Mouse (Mus musculus) lung, embryonic 14.5 days (tissue): ENCODE data around the gene Atp1b4. TPM values are rescaled to one million over a fixed set of nuclear protein-coding genes. Genes with fewer than 3 reads are reported as not detected.

Source experiments
- ATAC-seq: fragments of 200-750 bp; cut with Nextera tagmentation; 2 replicates; pipeline ENCODE4 v1.8.0; 2017; ENCODE audit warnings: mild to moderate bottlenecking, moderate TSS enrichment, moderate library complexity; ENCODE audit not compliant: insufficient read depth
- DNase-seq: peaks from one replicate; pipeline ENCODE4 v3.0.0-alpha.2; 2015
- H3K27ac ChIP-seq: fragments of 300-500 bp; sonication (generic); 2 replicates; pipeline ENCODE4 v1.5.1; 2014; ENCODE audit warnings: low read depth, mild to moderate bottlenecking, moderate library complexity
- H3K27me3 ChIP-seq: fragments of 300-500 bp; sonication (generic); 2 replicates; pipeline ENCODE4 v1.6.1; 2014; ENCODE audit warnings: low read length, control low read depth; ENCODE audit not compliant: insufficient read depth
- H3K36me3 ChIP-seq: fragments of 300-500 bp; sonication (generic); 2 replicates; pipeline ENCODE4 v1.6.1; 2014; ENCODE audit warnings: control low read depth; ENCODE audit not compliant: insufficient read depth
- H3K4me1 ChIP-seq: fragments of 300-500 bp; sonication (generic); 2 replicates; pipeline ENCODE4 v1.6.1; 2014; ENCODE audit warnings: antibody characterized with exemption, control low read depth; ENCODE audit not compliant: insufficient read depth
- H3K4me2 ChIP-seq: fragments of 300-500 bp; sonication (generic); 2 replicates; pipeline ENCODE4 v1.6.1; 2014; ENCODE audit warnings: mild to moderate bottlenecking
- H3K4me3 ChIP-seq: fragments of 300-500 bp; sonication (generic); 2 replicates; pipeline ENCODE4 v1.5.1; 2014; ENCODE audit warnings: low read depth, low read length
- H3K9ac ChIP-seq: fragments of 300-500 bp; sonication (generic); 2 replicates; pipeline ENCODE4 v1.6.1; 2014
- H3K9me3 ChIP-seq: fragments of 300-500 bp; sonication (generic); 2 replicates; pipeline ENCODE4 v1.6.1; 2016; ENCODE audit warnings: low read depth, low read length, control low read depth
- CTCF ChIP-seq: IDR thresholded peaks from 2 replicates; pipeline ENCODE4 v1.5.1; 2016; ENCODE audit warnings: antibody characterized with exemption, low read depth
- WGBS: fragments of 180-500 bp; shearing (Covaris S2); extraction: QIAGEN DNeasy Blood & Tissue Kit; methylation state at CpG from one replicate; pipeline ENCODE4 v1.1.7; 2014; 5-methylcytosine and 5-hydroxymethylcytosine counted together
- polyA plus RNA-seq: library from polyadenylated mRNA; unstranded; fragments of >200 nt; fragmentation: Nextera tagmentation; extraction: Ambion mirVana; gene quantifications from 2 replicates; pipeline ENCODE4 v1.2.1, GENCODE M21; 2014

Gene Atp1b4
- not detected in 2 replicates for polyA plus RNA-seq

DNA sequence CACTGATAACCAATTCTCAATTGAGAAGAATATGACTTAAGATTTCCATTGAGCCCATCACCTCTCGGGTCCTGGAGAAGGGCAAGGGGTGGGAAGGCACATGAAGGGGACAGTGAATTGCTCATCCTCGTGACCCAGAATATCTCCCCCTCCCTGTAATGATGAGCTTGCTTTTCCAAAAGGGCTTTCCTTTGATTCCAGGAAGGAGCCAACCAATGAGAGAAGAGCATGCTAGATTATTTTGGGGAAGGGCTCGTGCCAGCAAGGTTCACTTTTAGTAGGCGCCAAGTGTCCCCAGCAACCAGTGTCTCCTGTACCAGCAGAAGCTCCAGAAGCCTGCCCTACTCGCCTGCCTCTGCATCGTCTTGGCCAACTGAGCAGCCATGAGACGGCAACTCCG, at the start of gene Atp1b4:
Atp1b4 (plus strand) TSS at position 301 of the 400 bp plus-strand sequence.
- H3K4me1 ChIP-seq: no peaks in the 10 kb centered on the region
- DNase-seq (no peak), ATAC-seq (no peak)
- WGBS: 82% methylated on average over 8 of the region's 8 CpGs
- H3K9ac ChIP-seq: no peak within 1 kb of the TSS
- H3K27ac ChIP-seq: no peak within 1 kb of the TSS
- no peak within 1 kb of the TSS for H3K4me3 ChIP-seq
- H3K4me2 ChIP-seq: no peak within 1 kb of the TSS
- no peaks in the 10 kb centered on the region for H3K9me3 ChIP-seq
- no peak for TF ChIP-seq CTCF
- H3K36me3 ChIP-seq: no peaks in the 10 kb centered on the region
- no peaks in the 10 kb centered on the region for H3K27me3 ChIP-seq

GRCm38 (mm10) chrX:38308597-38308996, 7.4 kb upstream of the Atp1b4 start:
- no peak for TF ChIP-seq CTCF
- DNase-seq: peak; percentile 2
- H3K36me3 ChIP-seq: no peaks in the 10 kb centered on the region
- WGBS: 57% methylated on average over 4 of the region's 4 CpGs
- no peak overlapping the region for H3K27ac ChIP-seq
- H3K9me3 ChIP-seq: no peaks in the 10 kb centered on the region
- no peak overlapping the region for H3K4me3 ChIP-seq
- H3K4me2 ChIP-seq: no peak overlapping the region
- H3K9ac ChIP-seq: no peak overlapping the region
- no peaks in the 10 kb centered on the region for H3K4me1 ChIP-seq
- H3K27me3 ChIP-seq: no peaks in the 10 kb centered on the region
- ATAC-seq: no peak

GRCm38 (mm10) chrX:38311054-38311453, 4.9 kb upstream of the Atp1b4 start:
- no peak overlapping the region for H3K27ac ChIP-seq
- no peaks in the 10 kb centered on the region for H3K9me3 ChIP-seq
- no peak overlapping the region for H3K4me2 ChIP-seq
- no peak for TF ChIP-seq CTCF
- H3K4me3 ChIP-seq: no peak overlapping the region
- no peaks in the 10 kb centered on the region for H3K36me3 ChIP-seq
- ATAC-seq (no peak), DNase-seq (peak; percentile 19)
- no peaks in the 10 kb centered on the region for H3K27me3 ChIP-seq
- no peaks in the 10 kb centered on the region for H3K4me1 ChIP-seq
- 50% methylated on average over 2 of the region's 2 CpGs for WGBS
- no peak overlapping the region for H3K9ac ChIP-seq

DNA sequence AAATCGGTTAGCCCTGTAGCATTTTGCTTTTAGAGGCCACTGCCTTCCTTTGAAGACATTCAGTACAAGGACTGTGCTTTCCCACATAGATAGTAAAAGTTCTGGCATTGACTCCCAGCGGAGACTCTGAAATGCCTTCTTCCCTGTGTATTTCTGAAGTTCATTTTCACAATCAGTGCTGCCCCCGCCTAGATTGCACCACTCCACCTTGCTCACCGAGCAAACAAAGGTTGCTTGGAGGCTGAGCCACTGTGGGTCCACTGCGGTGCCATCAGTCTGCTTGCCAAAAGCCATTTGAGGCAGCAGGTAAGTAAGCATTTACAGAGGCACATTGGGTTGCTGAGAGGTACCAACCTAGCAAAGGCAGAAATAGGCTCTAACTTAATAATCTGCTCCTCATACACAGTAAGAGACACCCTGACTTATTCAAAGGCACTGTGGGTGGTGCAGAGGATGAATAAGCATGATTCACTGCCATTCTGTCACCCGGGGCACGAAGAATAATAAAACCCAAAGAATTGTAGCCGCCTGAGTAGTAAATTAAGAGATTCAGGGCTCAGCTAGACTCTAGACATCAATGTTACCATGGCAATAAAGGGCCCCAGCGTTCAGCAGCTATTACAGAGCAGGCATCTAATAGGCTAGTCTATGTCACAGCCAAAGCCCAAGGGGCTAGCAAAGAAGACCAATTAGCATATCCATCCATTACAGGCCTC, 2.9 kb upstream of the Atp1b4 start:
- no peak overlapping the region for H3K4me2 ChIP-seq
- no peak for TF ChIP-seq CTCF
- no peak for DNase-seq
- no peaks in the 10 kb centered on the region for H3K4me1 ChIP-seq
- ATAC-seq: no peak
- H3K27me3 ChIP-seq: no peaks in the 10 kb centered on the region
- no peaks in the 10 kb centered on the region for H3K36me3 ChIP-seq
- H3K27ac ChIP-seq: no peak overlapping the region
- no peaks in the 10 kb centered on the region for H3K9me3 ChIP-seq
- no peak overlapping the region for H3K4me3 ChIP-seq
- H3K9ac ChIP-seq: no peak overlapping the region
- 73% methylated on average over 9 of the region's 9 CpGs for WGBS

DNA sequence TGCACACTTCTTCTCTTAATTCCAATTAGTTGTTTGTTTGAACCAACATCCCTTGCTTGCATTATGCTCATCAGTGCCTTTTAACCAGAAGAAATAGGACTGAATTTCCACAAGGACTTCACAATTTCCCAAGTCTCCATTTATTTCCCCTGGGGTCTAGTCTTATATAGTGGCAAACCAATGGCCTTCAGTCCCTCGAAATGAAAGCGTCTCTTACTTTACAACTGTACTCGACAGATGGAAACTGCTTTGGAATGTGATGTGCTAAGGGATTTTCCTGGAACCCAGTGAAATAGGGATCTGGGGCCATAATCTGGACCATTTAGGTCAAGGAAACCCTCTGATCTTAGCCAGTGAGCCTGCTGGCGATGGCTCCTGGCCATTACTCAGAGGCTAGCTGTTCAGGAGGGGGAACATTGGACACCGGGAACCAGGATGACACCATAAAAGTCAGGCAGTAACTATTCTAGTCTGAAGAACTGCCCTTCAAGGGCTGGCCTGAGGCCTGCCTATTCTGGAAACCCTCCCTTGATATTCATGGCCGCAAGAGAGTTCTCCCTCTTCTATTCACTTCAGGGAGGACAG, 2.3 kb upstream of the Atp1b4 start:
- Histone ChIP-seq H3K27me3 (no peaks in the 10 kb centered on the region), H3K4me3 (no peak overlapping the region), H3K9me3 (no peaks in the 10 kb centered on the region), H3K36me3 (no peaks in the 10 kb centered on the region), H3K4me1 (no peaks in the 10 kb centered on the region), H3K4me2 (no peak overlapping the region), H3K9ac (no peak overlapping the region), H3K27ac (no peak overlapping the region)
- TF ChIP-seq CTCF: no peak
- 84% methylated on average over 6 of the region's 6 CpGs for WGBS
- DNase-seq (no peak), ATAC-seq (no peak)

- Histone ChIP-seq H3K27ac (no peak overlapping the region), H3K4me2 (no peak overlapping the region), H3K36me3 (no peaks in the 10 kb centered on the region), H3K4me1 (no peaks in the 10 kb centered on the region), H3K9me3 (no peaks in the 10 kb centered on the region), H3K4me3 (no peak overlapping the region), H3K9ac (no peak overlapping the region), H3K27me3 (no peaks in the 10 kb centered on the region)
- DNase-seq: no peak
- WGBS: 63% methylated on average over 4 of the region's 4 CpGs
- no peak for TF ChIP-seq CTCF
- ATAC-seq: no peak
Measured at GRCm38 (mm10) chrX:38330695-38331406, 14.9 kb downstream of the Atp1b4 start.
